In the genomic region with DNA sequence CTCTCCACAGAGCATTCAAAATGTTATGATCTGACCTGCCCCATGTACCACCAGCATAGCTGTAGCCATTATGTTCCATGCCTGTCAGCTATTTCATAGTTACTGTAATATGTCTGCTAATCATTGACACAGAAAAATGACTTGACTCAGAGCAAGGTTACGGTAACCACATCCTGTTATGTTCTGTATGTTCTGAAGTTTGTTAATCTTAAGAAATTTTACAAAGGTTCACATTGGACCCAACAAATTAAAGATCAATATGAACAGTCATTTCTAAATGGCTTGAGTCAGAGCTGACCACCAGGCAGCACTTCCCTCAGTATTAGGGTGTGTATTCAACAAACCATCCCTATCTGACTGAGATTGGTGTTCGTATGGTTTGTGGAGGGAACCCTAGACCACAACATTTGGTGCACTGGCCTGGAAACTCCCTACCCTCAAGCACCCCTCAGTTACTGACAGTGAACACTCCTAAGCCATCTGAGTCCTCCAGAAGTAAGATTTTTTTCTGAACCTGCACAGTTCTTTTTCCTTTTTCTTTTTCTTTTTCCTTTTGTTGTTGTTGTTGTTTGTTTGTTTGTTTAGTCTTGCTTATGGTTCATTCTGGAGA, we compare ENCODE assay signal across 26 mouse cellular contexts. TPM values are rescaled to one million over a fixed set of nuclear protein-coding genes. Genes with fewer than 3 reads are reported as not detected.
DNase-seq lines count a peak whose midpoint lies in the region; ATAC-seq lines count a peak whose summit lies in the region.
"Had no signal": no experiment of that assay in that cellular context is flagged by ENCODE, and none has a peak within 500 bp of the region (broad histone marks: within the 10 kb centered on the region; RNA-seq: fewer than 3 reads in every experiment).

No protein-coding gene starts in this region.

- H3K9me3 ChIP-seq in hindbrain, embryonic 12.5 days (replicated peaks), result no peaks in the 10 kb centered on the region
- no peaks in the 10 kb centered on the region for H3K9me3 ChIP-seq in liver, embryonic 11.5 days (ENCODE audit: control insufficient read depth, low read length)
- H3K9me3 ChIP-seq: embryonic facial prominence, embryonic 15.5 days; forebrain, embryonic 10.5 days; heart, embryonic 12.5 days; limb, embryonic 15.5 days; megakaryocyte, embryonic 14.5 days had no signal

- peaks cover 13% of the 10 kb centered on the region for H3K36me3 ChIP-seq in hindbrain, embryonic 12.5 days
- H3K36me3 ChIP-seq in liver, embryonic 11.5 days (ENCODE audit: control insufficient read depth, insufficient read depth, low read length), result peaks cover 2% of the 10 kb centered on the region; the same call in 1 of the 2 replicates

- no peaks in the 10 kb centered on the region for H3K4me1 ChIP-seq in hindbrain, embryonic 12.5 days
- H3K4me1 ChIP-seq in liver, embryonic 11.5 days (replicated peaks; ENCODE audit: control insufficient read depth, insufficient read depth, low read length), result no peaks in the 10 kb centered on the region
- H3K4me1 ChIP-seq: embryonic facial prominence, embryonic 15.5 days; forebrain, embryonic 10.5 days; heart, embryonic 12.5 days; limb, embryonic 15.5 days; megakaryocyte, embryonic 14.5 days had no signal

- DNase-seq in thymus, postnatal 4 days, result peak; percentile 50
- DNase-seq in kidney, adult 11 months, result no peak
- no peak for DNase-seq in liver, embryonic 11.5 days (ENCODE audit: low spot score)
- DNase-seq: adrenal gland, postnatal 14 days; cerebellum, adult 11 months; cerebellum, postnatal 10 days; gastrocnemius, adult 2 months; heart, adult 11 months; heart, postnatal 14 days; lung, postnatal 10 days; midbrain, embryonic 14.5 days; retina, postnatal 1 day had no signal

- no peaks in the 10 kb centered on the region for H3K27me3 ChIP-seq in hindbrain, embryonic 12.5 days
- no peaks in the 10 kb centered on the region for H3K27me3 ChIP-seq in liver, embryonic 11.5 days (replicated peaks; ENCODE audit: control insufficient read depth, insufficient read depth, low read length)
- H3K27me3 ChIP-seq: embryonic facial prominence, embryonic 15.5 days; heart, embryonic 12.5 days; limb, embryonic 15.5 days; megakaryocyte, embryonic 14.5 days had no signal

- ATAC-seq in CD4-positive, CD25-positive, alpha-beta regulatory T cell, adult 4 months, result peak; percentile 85
- ATAC-seq in hematopoietic stem cell, adult 5-6 weeks (replicated peaks in 1 of 2; ENCODE audit: insufficient read depth in 1 of 2, low FRiP score in 2 of 2, low TSS enrichment in 1 of 2, low read depth in 1 of 2, poor library complexity in 2 of 2, severe bottlenecking in 2 of 2), result 0 out of 4 replicates have a peak, but pooled peaks have one; percentile 32 to 42
- peak; percentile 69; the same call in 1 of the 2 replicates for ATAC-seq in neutrophil, adult 5-6 weeks (ENCODE audit: extremely low read depth, insufficient number of reproducible peaks, low FRiP score, poor library complexity, severe bottlenecking)
- ATAC-seq in hindbrain, embryonic 12.5 days (ENCODE audit: low FRiP score), result no peak
- no peak for ATAC-seq in liver, embryonic 11.5 days (replicated peaks; ENCODE audit: low FRiP score)
- ATAC-seq: intestine, embryonic 16.5 days had no signal

- H3K4me2 ChIP-seq in hindbrain, embryonic 12.5 days (replicated peaks), result no peak overlapping the region
- H3K4me2 ChIP-seq in liver, embryonic 11.5 days, result no peak overlapping the region
- H3K4me2 ChIP-seq: embryonic facial prominence, embryonic 15.5 days; heart, embryonic 12.5 days; hindbrain, embryonic 14.5 days; limb, embryonic 15.5 days had no signal

- H3K4me3 ChIP-seq in hindbrain, embryonic 12.5 days, result no peak overlapping the region
- no peak overlapping the region for H3K4me3 ChIP-seq in liver, embryonic 11.5 days (ENCODE audit: low read depth, low read length)
- H3K4me3 ChIP-seq: embryonic facial prominence, embryonic 15.5 days; forebrain, embryonic 10.5 days; gastrocnemius, adult 2 months; heart, embryonic 12.5 days; limb, embryonic 15.5 days; megakaryocyte, embryonic 14.5 days; myocyte had no signal

- H3K27ac ChIP-seq in hindbrain, embryonic 12.5 days, result no peak overlapping the region
- no peak overlapping the region for H3K27ac ChIP-seq in liver, embryonic 11.5 days (ENCODE audit: low read depth, low read length)
- H3K27ac ChIP-seq: embryonic facial prominence, embryonic 15.5 days; forebrain, embryonic 10.5 days; gastrocnemius, adult 2 months; hindbrain, embryonic 14.5 days; kidney, postnatal 0 days; limb, embryonic 15.5 days; stomach, postnatal 0 days had no signal

- 89% methylated on average over 2 of the region's 2 CpGs for WGBS in hindbrain, embryonic 12.5 days
- 80% methylated on average over 2 of the region's 2 CpGs for WGBS in liver, embryonic 11.5 days

- H3K9ac ChIP-seq in hindbrain, embryonic 12.5 days, result no peak overlapping the region
- no peak overlapping the region for H3K9ac ChIP-seq in liver, embryonic 11.5 days (ENCODE audit: low read depth, low read length)
- H3K9ac ChIP-seq: embryonic facial prominence, embryonic 15.5 days; heart, embryonic 12.5 days; hindbrain, embryonic 14.5 days; limb, embryonic 15.5 days had no signal

RNA-seq across cellular contexts. Expression of gene Tasp1, which starts 24.0 kb away (rescaled TPM):
- 100 to 1,000 TPM; 113 to 114 TPM for polyA plus RNA-seq in CD4-positive, CD25-positive, alpha-beta regulatory T cell, adult 4 months (2017; shearing (Covaris generic))
- 19.9 and 26.0 TPM in 2 replicates for total RNA-seq in hematopoietic stem cell, adult 5-6 weeks (2017)
- total RNA-seq in neutrophil, adult 5-6 weeks (2017), result 14.3 and 14.4 TPM in 2 replicates
- polyA plus RNA-seq in hindbrain, embryonic 12.5 days (2016; fragmentation: Nextera tagmentation; extraction: Ambion mirVana), result 17.7 and 17.8 TPM in 2 replicates
- 26.3 and 29.5 TPM in 2 replicates for polyA plus RNA-seq in liver, embryonic 11.5 days (2014; fragmentation: Nextera tagmentation; extraction: Ambion mirVana)

Comparison
In these comparisons a context has a peak if more than half of its experiments do, and no peak if none do; other contexts are left out.
1. ATAC-seq: peak in CD4-positive, CD25-positive, alpha-beta regulatory T cell, adult 4 months (single experiment), hematopoietic stem cell, adult 5-6 weeks (2 of 2) and neutrophil, adult 5-6 weeks (single experiment); none in hindbrain, embryonic 12.5 days (single experiment) and liver, embryonic 11.5 days (single experiment).